Mouse (Mus musculus) adrenal gland, postnatal 10 days (tissue): ENCODE data around the gene Cry2. TPM values are rescaled to one million over a fixed set of nuclear protein-coding genes. Genes with fewer than 3 reads are reported as not detected.
A peak's percentile ranks its signal among the peaks of the same experiment; 100 is the strongest.
"Not testable (repeated sequence)": the region's sequence is repeated elsewhere in the genome, so short reads cannot be mapped to it uniquely, and the experiment has no call there.

Experiments used
- DNase-seq: peaks from one replicate; pipeline ENCODE4 v3.0.0; 2021; ENCODE audit warnings: mixed read lengths
- long read RNA-seq, 2 experiments: library from polyadenylated mRNA; stranded (forward); transcript quantifications; one replicate each; pipeline ENCODE4 v2.0.0; 2021
- total RNA-seq, 2 experiments: library from RNA; stranded (reverse); gene quantifications; 2 replicates each; pipeline ENCODE4 v1.2.3; 2021

The Cry2 gene
- total RNA-seq = 10 to 100 TPM; 39.3 to 41.9 TPM
- long read RNA-seq, experiment 1, partial matches to known transcripts = 18 of 27 reads
- long read RNA-seq, experiment 1, other reads (novel, unspliced or antisense) = 3 of 27 reads
- long read RNA-seq, experiment 2, transcript Cry2-201 (12 exons, 3,976 nt) = major isoform, 12 of 20 reads
- long read RNA-seq, experiment 2, partial matches to known transcripts = 3 of 20 reads
- long read RNA-seq, experiment 2, other reads (novel, unspliced or antisense) = 5 of 20 reads

- peak; percentile 99 for DNase-seq
Measured at GRCm38 (mm10) chr2:92433578-92434374, at the start of gene Cry2. Gene Cry2 (minus strand): TSS chr2:92434043.

DNA sequence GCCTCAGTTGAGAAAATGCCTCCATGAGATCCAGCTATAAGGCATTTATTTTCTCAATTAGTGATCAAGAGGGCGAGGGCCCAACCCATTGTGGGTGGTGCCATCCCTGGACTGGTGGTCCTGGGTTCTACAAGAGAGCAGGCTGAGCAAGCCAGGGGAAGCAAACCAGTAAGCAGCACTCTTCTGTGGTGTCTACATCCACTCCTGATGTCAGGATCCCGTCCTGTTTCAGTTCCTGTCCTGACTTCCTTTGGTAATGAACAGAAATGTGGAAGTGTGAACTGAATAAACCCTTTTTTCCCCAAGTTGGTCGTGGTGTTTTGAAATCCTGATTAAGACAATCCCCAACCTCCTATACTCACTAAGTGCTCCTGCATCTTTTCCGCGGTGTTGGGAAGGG is 49.7 kb upstream of the Cry2 start:
- no peak for DNase-seq

GRCm38 (mm10) chr2:92482551-92482950 is 48.7 kb upstream of the Cry2 start:
- no peak for DNase-seq

- DNase-seq = no peak
Measured at GRCm38 (mm10) chr2:92478313-92478688, 44.5 kb upstream of the Cry2 start.

DNA sequence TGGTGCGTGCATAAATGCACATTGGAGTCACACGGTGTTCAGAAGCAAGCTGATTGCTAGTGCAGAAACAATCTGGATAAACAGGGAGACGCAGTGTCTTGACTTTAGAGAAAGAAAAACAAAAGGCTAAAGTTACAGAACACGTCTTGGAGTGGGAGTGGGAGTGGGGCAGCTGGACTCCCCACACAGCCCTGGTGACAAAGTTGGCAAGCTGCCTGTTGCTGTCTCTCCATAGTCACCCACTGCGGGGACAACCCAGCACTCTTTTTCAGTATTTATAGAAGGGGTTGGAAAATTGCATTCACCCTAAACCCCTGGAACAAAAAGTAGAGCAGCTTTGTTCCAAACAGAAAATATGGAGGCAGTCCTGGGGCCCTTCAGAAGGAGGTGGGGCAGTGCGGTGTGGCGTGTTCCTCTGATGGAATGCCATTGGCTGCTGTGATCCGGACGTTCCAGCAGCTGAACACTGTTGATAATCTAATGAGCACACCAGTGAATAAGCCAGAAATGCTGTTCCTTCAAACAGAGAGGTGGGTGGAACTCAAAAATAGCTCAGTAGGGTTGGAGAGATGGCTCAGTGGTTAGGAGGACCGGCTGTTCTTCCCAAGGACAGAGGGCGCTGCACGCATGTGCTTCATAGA is 43.9 kb upstream of the Cry2 start:
- DNase-seq = no peak

GRCm38 (mm10) chr2:92476580-92476979 is 42.7 kb upstream of the Cry2 start:
- not testable (repeated sequence) for DNase-seq

- DNase-seq = no peak
Measured at GRCm38 (mm10) chr2:92475711-92476110, 41.9 kb upstream of the Cry2 start.

DNA sequence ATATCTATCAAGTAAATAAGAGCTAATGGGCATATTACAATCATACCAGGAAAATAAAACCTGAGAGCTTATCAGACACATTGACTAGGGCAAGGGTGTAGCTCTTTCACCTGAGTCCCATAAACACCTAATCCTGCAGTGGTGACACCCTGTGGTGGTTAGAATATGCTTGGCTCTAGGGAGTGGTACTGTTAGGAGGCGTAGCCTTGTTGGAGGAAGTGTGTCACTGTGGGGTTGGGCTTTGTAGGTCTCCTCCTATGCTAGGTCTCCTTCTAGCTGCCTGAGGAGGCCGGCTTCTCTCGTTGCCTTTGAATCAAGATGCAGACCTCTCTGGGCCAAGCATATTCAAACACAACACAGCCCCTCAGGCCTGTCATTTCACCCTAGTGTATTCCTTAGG is 41.1 kb upstream of the Cry2 start:
- DNase-seq = no peak

GRCm38 (mm10) chr2:92471886-92472670 is 38.2 kb upstream of the Cry2 start:
- DNase-seq = no peak

DNA sequence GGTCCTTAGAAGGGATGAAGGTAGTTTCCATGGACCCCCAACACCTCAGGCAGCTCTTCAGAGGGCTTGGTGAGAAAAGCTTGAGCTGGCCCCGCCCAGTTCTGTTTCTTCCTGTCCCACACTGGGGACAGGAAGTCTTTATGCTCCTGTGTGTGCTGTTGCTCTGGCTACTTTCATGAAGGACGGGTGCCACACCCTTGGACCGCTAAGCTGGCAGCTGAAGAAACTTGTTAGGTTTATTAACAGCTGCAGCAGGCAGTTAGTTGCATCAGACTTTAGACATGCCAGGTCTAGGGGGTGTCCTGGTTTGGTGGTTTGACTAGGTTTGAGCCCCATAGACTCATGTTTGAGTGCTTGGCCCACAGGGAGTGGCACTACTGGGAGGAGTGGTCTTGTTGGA is 30.8 kb upstream of the Cry2 start:
- no peak for DNase-seq

DNA sequence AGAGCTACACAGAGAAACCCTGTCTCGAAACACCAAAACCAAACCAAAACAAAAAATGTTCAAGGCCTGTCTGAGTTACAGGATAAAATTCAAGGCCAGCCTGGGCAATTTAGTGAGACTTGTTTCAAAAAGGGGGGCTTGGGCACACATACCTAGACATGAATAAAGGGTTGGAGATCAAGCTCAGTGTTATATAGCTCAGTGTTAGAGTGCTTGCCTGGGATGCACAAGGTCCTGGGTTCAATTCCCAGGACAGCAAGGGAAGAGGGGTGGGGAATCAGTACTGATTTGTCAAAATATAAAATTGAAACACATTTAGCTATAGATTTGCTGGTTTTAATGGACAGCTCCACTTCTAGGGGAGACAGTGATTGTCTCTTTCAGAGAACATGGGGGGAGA is 27.4 kb upstream of the Cry2 start:
- no peak for DNase-seq

- peak; percentile 31 for DNase-seq
Measured at GRCm38 (mm10) chr2:92459921-92460707, 26.3 kb upstream of the Cry2 start, which contains the start of gene Slc35c1. Gene Slc35c1 (minus strand): TSS chr2:92460538.

- peak; percentile 91 for DNase-seq
Measured at GRCm38 (mm10) chr2:92459141-92459920, 25.5 kb upstream of the Cry2 start.

DNA sequence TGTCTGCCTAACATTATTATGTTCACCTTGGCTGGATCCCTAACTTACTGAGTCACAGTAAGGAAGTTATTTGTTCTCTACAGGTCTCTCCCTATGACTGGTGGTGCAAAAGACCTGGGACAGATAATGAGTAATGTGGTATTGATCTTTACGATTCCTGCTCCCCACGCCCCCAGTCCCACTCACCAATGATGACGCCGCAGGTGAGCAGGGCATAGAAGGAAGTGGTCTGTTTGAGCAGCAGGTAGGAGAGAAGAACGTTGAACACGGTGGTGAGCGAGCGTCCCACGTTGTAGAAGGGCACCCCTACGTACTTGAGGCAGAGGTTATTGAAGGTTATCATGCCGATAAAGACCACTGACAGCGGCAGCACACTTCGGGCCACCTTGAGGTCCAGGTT is 24.6 kb upstream of the Cry2 start:
- DNase-seq = no peak

GRCm38 (mm10) chr2:92456970-92457530 is 23.2 kb upstream of the Cry2 start:
- DNase-seq = no peak

DNA sequence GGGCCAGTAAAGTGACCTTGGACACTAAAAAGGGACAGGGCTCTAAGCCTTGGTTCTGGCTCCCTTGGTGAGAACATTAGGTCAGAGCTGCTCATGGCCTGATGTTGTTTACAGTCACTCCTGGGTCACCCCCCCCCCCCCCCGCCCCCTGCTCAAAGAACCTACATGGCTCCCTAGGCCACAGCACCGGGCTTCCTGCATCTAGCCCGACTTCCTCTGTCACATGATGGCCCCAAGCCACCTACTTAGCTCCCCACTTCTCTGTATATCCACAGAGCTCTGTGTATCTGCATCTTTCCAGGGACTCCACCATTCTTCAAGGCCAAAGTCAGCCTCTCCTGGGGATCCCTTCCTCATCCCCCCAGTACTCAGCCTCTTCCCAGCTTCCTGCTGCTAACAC is 21.9 kb upstream of the Cry2 start:
- no peak for DNase-seq

GRCm38 (mm10) chr2:92454166-92454565 is 20.3 kb upstream of the Cry2 start:
- DNase-seq = no peak

- DNase-seq = no peak
Measured at GRCm38 (mm10) chr2:92451126-92451525, 17.3 kb upstream of the Cry2 start.

DNA sequence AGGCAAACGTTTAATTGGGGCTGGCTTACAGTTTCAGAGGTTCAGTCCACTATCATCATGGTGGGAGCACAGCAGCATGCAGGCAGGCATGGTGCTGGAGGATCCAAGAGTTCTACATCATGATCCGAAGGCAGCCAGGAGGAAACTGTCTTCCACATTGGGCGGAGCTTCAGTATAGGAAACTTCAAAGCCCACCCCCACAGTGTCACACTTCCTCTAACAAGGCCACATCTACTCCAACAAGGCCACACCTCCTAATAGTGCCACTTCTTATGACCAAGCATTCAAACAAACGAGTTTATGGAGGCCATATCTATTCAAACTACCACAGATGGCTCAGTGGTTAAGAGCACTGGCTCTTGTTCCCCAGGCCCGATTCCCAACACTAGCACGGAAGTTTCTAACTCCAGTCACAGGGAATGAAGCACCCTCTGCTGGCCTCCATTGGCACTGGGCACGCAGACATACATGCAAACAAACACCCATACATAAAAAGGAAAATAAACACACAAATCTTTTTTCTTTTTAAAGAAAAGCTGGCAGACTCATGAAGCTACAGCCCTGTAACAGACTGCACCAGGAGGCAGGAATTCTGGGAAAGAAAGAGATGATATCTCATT is 13.4 kb upstream of the Cry2 start:
- DNase-seq = no peak

GRCm38 (mm10) chr2:92446656-92447055 is 12.8 kb upstream of the Cry2 start:
- no peak for DNase-seq
